Mouse (Mus musculus) liver, adult 10 weeks (tissue): Measurements from ENCODE around the gene Olfr432. TPM values are rescaled to one million over a fixed set of nuclear protein-coding genes. Genes with fewer than 3 reads are reported as not detected.

Experiments used
- polyA plus RNA-seq: library from polyadenylated mRNA; stranded (reverse); fragments of 350-450 nt; fragmentation: Illumina TruSeq; extraction: RNeasy Lipid Tissue Mini Kit (QIAGEN cat#74804); gene quantifications from one replicate; pipeline ENCODE4 v1.2.3, GENCODE M21; 2014; ENCODE audit warnings: low read depth, low replicate concordance

Gene Olfr432
- polyA plus RNA-seq: not detected

GRCm38 (mm10) chr1:174048893-174049292, at the start of gene Olfr432:
Gene Olfr432, plus strand, starts transcription at chr1:174049205.

GRCm38 (mm10) chr1:174031698-174032097, 17.3 kb upstream of the Olfr432 start, which contains the start of gene Ifi205:
Gene Ifi205, minus strand, starts transcription at chr1:174031810.

GRCm38 (mm10) chr1:174040523-174041177, 8.4 kb upstream of the Olfr432 start, which contains the start of gene Olfr433:
Gene Olfr433, plus strand, starts transcription at chr1:174040705.

GRCm38 (mm10) chr1:174066305-174066704, 17.3 kb downstream of the Olfr432 start, which contains the start of gene Olfr430:
Gene Olfr430, plus strand, starts transcription at chr1:174066605.

GRCm38 (mm10) chr1:174084031-174084430, 35.0 kb downstream of the Olfr432 start, which contains the start of gene Olfr429:
Gene Olfr429, plus strand, starts transcription at chr1:174084331.

GRCm38 (mm10) chr1:174096591-174096990, 47.6 kb downstream of the Olfr432 start, which contains the start of gene Olfr427:
Gene Olfr427, plus strand, starts transcription at chr1:174096891.

Other genes with a start within 250 kb of the Olfr432 start
- gene Ifi211, start 136.2 kb upstream of the Olfr432 start, polyA plus RNA-seq: 7.0 TPM
- gene Mndal, start 106.7 kb upstream of the Olfr432 start, polyA plus RNA-seq: 41.8 TPM
- 30.4 TPM for gene Ifi203, start 106.5 kb upstream of the Olfr432 start, polyA plus RNA-seq
- not detected for gene Ifi202b, start 66.5 kb upstream of the Olfr432 start, polyA plus RNA-seq
- 3.8 TPM for gene Ifi205, start 17.4 kb upstream of the Olfr432 start, polyA plus RNA-seq
- gene Olfr433, start 8.5 kb upstream of the Olfr432 start, polyA plus RNA-seq: not detected
- gene Olfr430, start 17.4 kb downstream of the Olfr432 start, polyA plus RNA-seq: not detected
- gene Olfr429, start 35.1 kb downstream of the Olfr432 start, polyA plus RNA-seq: not detected
- not detected for gene Olfr427, start 47.7 kb downstream of the Olfr432 start, polyA plus RNA-seq
- not detected for gene Olfr231, start 72.0 kb downstream of the Olfr432 start, polyA plus RNA-seq
- gene Olfr424, start 82.3 kb downstream of the Olfr432 start, polyA plus RNA-seq: not detected
- gene Olfr420, start 106.4 kb downstream of the Olfr432 start, polyA plus RNA-seq: not detected
- gene Spta1, start 123.6 kb downstream of the Olfr432 start, polyA plus RNA-seq: not detected
- gene Olfr419, start 202.9 kb downstream of the Olfr432 start, polyA plus RNA-seq: not detected